Mouse (Mus musculus) embryo, embryonic 11.5 days (tissue): ENCODE measurements around the gene Tbc1d10b.
"Not testable (repeated sequence)": the region's sequence is repeated elsewhere in the genome, so short reads cannot be mapped to it uniquely, and the experiment has no call there.

Experiments
- DNase-seq: peaks from one replicate; pipeline ENCODE4 v3.0.0-alpha.2; 2012; ENCODE audit warnings: low read depth, low spot score

The Tbc1d10b gene

DNA sequence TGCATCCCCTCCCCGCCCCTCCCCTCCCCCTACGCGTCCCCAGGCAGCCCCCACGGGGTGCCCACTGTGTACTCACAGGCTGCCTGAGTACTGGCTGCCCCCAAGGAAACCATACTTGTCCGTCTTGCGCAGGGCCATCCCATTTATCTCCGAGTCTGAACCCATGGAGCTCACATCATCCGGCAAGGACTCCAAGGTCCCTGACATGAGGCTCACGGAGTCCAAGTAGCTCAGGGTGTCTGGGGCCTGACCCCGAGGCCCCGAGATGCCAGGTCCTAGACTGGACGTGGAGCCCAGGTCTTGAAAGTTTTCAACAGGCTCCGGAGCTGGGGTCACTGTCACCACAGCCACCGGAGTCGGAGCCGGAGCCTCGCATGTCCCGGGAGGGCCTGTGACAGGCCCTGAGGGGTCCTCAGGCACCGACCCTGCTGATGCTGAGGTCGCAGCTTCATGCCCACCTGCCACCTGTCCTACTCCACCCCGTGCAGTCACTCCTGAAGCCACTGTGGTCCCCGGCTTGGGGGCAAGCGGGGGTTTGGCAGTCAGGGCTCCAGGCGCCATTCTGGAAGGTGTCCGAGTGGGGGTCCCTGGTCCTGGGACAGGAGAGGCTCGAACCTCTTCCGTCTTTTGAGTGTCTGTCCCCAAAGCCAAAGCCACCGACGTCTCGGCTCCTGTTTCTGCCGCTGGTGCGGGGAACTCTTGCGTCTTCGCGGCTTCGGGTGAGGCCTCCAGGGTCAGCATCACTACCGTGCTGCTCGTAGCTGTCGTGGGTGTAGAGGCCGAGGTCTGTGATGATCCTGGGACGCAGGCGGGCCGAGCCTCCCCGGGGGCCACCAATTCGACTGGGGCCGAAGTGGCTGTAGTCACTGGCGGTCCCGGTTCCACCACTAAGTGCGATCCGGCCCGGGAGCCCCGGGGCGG, 634 bp downstream of the Tbc1d10b start:
- DNase-seq = no peak

GRCm38 (mm10) chr7:127206606-127207005, 1.7 kb downstream of the Tbc1d10b start:
- DNase-seq = no peak

DNA sequence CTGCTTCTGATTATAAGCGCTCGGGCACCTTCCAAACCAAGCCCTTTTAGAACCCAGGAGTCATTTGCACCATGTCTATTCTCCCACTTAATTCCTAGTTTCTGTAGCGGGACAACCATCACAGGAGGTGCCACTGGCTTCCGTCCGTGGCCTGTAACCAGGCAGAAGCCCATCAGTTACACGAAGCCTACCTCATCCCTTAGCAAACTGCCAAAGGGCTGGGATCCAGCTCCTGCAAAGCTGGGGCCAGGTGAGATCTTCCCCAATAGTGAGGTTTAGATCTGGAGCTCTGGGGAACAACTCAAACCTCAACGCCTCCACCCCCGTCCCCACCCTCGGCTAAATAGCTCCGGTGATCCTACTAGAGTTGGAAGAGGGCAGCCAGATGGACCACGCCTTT, 11.8 kb downstream of the Tbc1d10b start:
- DNase-seq = no peak

DNA sequence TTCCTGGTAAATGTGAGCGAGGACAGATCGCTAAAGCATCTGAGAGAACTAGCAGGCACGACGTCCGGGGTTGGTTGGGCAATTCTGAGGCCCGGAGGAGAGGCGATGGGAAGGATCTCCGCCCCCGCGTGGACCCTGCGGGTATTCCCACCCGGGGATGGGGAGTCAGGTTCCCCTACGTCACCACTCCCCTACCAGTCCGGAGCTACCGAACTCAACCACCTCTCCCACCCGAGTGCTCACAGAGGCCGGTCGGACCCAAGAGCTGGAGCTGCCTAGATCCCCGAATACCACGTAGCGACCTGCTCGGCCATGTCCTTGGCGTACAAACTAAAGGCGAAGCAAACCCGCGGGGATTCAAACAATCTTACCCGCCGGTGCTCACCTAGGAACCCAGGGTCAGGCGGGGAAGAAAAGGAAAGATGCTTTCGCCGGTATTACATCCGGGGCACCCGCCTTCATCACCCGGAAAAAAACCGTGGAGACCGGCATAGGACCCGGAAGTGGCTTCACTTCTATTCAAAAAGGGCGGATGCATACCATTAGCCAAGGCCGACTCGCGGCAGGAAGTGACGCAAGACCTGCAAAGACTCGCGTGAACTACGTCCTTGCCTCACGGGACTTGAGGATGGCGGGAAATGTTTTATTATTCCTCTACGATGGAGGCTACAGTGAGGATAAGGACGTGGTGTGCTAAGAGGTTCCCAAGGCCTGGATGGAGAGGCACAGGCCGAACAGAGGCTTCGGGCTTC, 12.5 kb downstream of the Tbc1d10b start, which contains the start of gene Cd2bp2:
TSS of gene Cd2bp2 (minus strand) at position 507 of the 752 bp plus-strand sequence.
- peak; percentile 93 for DNase-seq

- DNase-seq = no peak
Observed at GRCm38 (mm10) chr7:127194633-127195029, 13.6 kb downstream of the Tbc1d10b start.

GRCm38 (mm10) chr7:127194011-127194632, 14.1 kb downstream of the Tbc1d10b start:
- no peak for DNase-seq

DNA sequence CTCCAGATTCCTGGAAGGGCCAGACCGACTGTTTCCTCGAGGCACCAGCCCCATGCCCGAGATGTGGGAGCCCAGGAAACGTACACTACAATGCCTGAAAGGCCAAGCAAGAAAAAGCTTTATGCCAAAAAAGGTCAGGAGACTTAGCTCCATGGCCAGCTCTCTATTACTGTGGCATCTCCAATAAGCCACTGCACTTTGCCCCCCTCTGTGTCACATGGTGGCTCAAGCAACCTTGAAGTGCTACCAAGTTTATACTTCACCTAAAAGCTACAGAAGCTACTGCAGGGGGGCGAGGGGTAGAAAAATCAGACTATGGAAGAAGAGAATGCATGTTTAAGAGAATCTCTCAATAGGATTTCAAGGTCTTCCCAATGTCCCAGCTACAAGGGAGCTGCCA, 15.3 kb downstream of the Tbc1d10b start:
- DNase-seq = no peak

DNA sequence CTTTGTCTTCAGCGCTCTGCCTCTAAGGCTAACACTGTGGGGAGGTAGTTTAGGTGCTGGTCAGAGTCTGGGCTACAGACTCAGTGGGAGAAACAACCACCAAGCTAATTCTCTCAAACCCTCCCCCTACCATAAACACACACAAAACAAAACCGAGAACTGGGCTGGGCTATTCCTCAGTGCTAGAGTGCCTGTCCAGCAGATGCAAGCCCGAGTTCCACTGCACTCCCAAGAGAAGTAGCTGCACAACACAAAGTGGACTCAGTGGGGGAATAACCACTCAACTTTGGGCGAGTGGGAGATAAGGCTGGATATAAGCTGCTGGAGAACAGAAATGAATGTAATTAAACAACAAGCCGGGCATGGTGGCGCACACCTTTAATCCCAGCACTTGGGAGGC, 17.6 kb downstream of the Tbc1d10b start:
- no peak for DNase-seq

DNA sequence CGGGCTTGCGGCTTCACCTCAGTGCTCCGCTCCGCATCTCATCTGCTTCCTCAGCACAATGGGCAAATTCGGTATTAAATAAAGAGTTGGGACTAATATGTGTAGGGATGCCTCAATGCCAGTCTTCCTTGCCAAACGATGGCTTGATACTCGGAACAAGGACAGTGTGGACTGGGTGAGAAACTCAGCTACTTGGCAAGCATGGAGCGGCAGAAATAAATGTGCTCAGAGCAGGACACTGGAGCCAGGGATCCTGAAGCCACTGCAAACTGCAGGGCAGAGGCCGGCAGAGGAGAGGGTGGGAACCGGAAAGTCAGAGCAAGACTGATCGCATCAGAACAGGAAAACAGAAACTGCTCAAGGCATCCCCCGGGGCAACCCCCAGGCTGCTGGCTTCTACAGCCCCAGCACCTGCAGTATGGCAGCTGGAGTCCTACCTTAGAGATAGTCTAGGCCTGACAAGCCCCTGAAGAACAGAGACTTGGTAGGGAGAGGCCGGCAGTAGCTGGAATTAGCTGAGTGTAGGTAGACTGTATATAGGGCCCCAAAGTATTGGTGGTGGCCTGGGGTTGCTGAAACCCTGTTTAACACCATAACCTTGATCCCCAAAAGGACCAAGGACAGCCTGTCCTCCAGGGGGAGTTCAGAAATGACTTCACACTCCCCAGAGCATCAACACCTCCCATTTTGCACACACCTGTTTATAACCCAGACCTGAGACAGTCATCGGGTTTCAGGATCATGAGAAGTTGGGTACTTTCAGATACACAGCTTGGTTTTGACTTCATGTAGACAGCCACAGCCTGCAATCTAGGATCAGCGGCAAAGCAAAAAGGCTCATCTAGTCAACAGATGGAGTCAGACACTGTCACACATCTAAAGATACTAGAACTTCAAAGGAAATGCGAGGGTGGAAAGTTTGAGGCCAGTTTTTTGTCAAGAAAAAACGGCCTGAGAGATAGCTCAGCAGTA, 19.7 kb downstream of the Tbc1d10b start:
- DNase-seq = no peak

GRCm38 (mm10) chr7:127187351-127187750, 20.9 kb downstream of the Tbc1d10b start:
- no peak for DNase-seq

DNA sequence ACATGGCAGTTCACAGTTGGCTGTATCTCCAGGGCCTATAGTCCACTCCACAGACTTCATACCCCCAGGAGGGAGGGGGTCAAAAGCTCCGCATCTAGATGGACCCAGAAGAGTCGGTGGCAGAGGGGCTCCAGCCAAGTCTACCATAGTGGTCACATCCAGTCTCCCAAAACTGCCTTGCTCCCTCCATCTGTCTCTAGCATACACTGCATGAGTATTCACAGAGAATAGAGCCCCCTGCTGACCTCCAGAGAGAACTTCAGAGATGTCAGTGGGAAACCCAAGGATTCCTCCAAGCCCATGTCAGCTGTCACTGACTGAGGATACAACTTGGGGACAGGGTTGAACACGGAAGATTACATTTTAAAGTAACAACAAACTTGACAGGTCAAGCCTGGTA, 22.7 kb downstream of the Tbc1d10b start:
- no peak for DNase-seq

DNA sequence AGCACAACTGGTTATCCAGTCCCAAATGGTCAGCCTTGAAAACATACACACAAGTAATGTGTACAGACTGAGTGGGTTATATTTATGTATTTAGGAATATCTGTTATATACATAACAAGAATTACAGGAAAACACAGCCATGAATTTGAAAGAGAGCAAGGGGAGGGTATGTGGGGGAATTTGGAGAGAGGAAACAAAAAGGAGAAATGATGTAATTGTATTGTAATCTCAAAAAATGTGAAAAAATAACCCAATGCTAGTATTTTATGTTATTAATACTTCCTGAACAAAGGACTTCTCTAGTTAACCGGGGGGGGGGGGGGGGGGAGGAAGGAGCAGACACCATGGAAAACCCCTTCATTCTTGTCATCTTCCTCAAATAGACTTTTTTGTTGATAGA, 23.5 kb downstream of the Tbc1d10b start:
- DNase-seq = no peak

DNA sequence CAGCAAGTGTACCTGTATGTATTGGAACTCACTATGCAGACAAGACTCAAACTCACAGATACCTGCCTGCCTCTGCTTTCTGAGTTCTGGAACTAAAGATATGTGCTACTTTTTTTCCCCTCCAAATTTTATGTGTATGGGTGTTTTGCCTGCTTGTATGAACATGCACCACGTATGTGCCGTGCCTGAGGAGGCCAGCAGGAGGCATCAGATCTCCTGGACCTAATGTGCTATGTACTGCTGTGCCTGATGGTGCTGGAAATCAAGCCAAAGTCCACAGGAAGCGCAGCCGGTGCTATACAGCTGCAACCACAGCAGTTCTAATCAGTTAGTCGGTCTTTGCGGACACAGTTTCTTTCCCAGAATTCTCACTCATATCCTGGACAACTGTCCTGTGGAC, 24.4 kb downstream of the Tbc1d10b start:
- no peak for DNase-seq

GRCm38 (mm10) chr7:127183345-127183744, 24.9 kb downstream of the Tbc1d10b start:
- DNase-seq = no peak

GRCm38 (mm10) chr7:127181724-127182123, 26.5 kb downstream of the Tbc1d10b start:
- not testable (repeated sequence) for DNase-seq

DNA sequence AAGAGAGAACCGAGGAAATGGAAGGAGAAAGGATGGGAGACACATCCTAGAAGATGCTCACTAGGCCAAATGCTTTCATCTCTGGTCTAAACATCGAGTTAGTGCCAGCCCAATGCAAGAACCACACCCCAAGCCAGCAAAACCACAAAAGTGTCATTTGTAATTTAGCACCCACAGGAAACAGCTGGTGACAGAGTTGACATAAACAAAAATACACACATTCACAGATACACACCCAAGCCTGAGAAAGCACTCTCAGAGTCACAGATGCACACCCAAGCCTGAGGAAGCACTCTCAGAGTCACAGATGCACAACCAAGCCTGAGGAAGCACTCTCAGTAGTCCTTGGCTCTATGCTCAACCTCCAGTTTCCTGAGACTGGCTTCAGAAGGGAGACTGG, 27.5 kb downstream of the Tbc1d10b start:
- no peak for DNase-seq

DNA sequence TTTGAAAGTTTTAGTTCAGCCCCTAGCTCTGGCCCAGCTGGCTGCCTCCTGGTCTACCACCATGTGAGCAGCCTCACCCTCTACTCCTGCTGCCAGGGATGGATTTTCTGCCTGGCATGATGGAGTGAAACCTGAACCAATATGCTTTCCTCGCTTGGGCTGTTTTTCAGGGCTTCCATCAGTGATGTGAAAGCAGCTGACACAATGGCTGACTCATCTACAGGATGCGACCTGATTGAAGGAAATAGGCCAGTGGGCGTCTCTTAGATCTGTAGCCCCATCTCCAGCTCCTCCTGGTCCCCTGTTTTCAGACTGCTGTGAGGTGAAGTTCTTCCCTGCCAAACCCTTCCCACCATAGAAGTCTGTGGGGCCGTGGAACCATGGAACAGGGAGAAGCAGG, 31.3 kb downstream of the Tbc1d10b start:
- DNase-seq = no peak

- DNase-seq = no peak
Observed at GRCm38 (mm10) chr7:127166501-127166900, 41.8 kb downstream of the Tbc1d10b start.

GRCm38 (mm10) chr7:127165607-127166493, 42.4 kb downstream of the Tbc1d10b start:
- DNase-seq = no peak

- DNase-seq = no peak
Observed at GRCm38 (mm10) chr7:127164002-127164401, 44.3 kb downstream of the Tbc1d10b start.
